Mouse (Mus musculus) erythroblast, embryonic 14.5 days (primary cell): Measurements from ENCODE around the gene Lmod3.

ENCODE experiments used
- GATA1 ChIP-seq: IDR thresholded peaks from 2 replicates; pipeline ENCODE4 v1.6.1; 2012; ENCODE audit warnings: low read length, inconsistent platforms, mixed read lengths
- TAL1 ChIP-seq: IDR thresholded peaks from 3 replicates; pipeline ENCODE4 v1.6.1; 2012; ENCODE audit warnings: low read length, inconsistent platforms, mixed read lengths

GRCm38 (mm10) chr6:97200437-97200836, 52.1 kb downstream of the Lmod3 start:
- TF ChIP-seq GATA1 (no peak), TAL1 (no peak)
